Mouse (Mus musculus) lung, embryonic 14.5 days (tissue): ENCODE data around the gene Srpx. TPM values are rescaled to one million over a fixed set of nuclear protein-coding genes. Genes with fewer than 3 reads are reported as not detected.
A peak's percentile ranks its signal among the peaks of the same experiment; 100 is the strongest.

Experiments used
- ATAC-seq: fragments of 200-750 bp; cut with Nextera tagmentation; 2 replicates; pipeline ENCODE4 v1.8.0; 2017; ENCODE audit warnings: mild to moderate bottlenecking, moderate TSS enrichment, moderate library complexity; ENCODE audit not compliant: insufficient read depth
- DNase-seq: peaks from one replicate; pipeline ENCODE4 v3.0.0-alpha.2; 2015
- H3K27ac ChIP-seq: fragments of 300-500 bp; sonication (generic); 2 replicates; pipeline ENCODE4 v1.5.1; 2014; ENCODE audit warnings: low read depth, mild to moderate bottlenecking, moderate library complexity
- H3K27me3 ChIP-seq: fragments of 300-500 bp; sonication (generic); 2 replicates; pipeline ENCODE4 v1.6.1; 2014; ENCODE audit warnings: low read length, control low read depth; ENCODE audit not compliant: insufficient read depth
- H3K36me3 ChIP-seq: fragments of 300-500 bp; sonication (generic); 2 replicates; pipeline ENCODE4 v1.6.1; 2014; ENCODE audit warnings: control low read depth; ENCODE audit not compliant: insufficient read depth
- H3K4me1 ChIP-seq: fragments of 300-500 bp; sonication (generic); 2 replicates; pipeline ENCODE4 v1.6.1; 2014; ENCODE audit warnings: antibody characterized with exemption, control low read depth; ENCODE audit not compliant: insufficient read depth
- H3K4me2 ChIP-seq: fragments of 300-500 bp; sonication (generic); 2 replicates; pipeline ENCODE4 v1.6.1; 2014; ENCODE audit warnings: mild to moderate bottlenecking
- H3K4me3 ChIP-seq: fragments of 300-500 bp; sonication (generic); 2 replicates; pipeline ENCODE4 v1.5.1; 2014; ENCODE audit warnings: low read depth, low read length
- H3K9ac ChIP-seq: fragments of 300-500 bp; sonication (generic); 2 replicates; pipeline ENCODE4 v1.6.1; 2014
- H3K9me3 ChIP-seq: fragments of 300-500 bp; sonication (generic); 2 replicates; pipeline ENCODE4 v1.6.1; 2016; ENCODE audit warnings: low read depth, low read length, control low read depth
- CTCF ChIP-seq: IDR thresholded peaks from 2 replicates; pipeline ENCODE4 v1.5.1; 2016; ENCODE audit warnings: antibody characterized with exemption, low read depth
- WGBS: fragments of 180-500 bp; shearing (Covaris S2); extraction: QIAGEN DNeasy Blood & Tissue Kit; methylation state at CpG from one replicate; pipeline ENCODE4 v1.1.7; 2014; 5-methylcytosine and 5-hydroxymethylcytosine counted together
- polyA plus RNA-seq: library from polyadenylated mRNA; unstranded; fragments of >200 nt; fragmentation: Nextera tagmentation; extraction: Ambion mirVana; gene quantifications from 2 replicates; pipeline ENCODE4 v1.2.1, GENCODE M21; 2014

Srpx gene
- 17.4 and 19.3 TPM in 2 replicates for polyA plus RNA-seq

- TF ChIP-seq CTCF = no peak
- ATAC-seq (peak; percentile 81), DNase-seq (peak; percentile 57)
- 10% methylated on average over 19 of the region's 19 CpGs for WGBS
- Histone ChIP-seq H3K36me3 (no peaks in the 10 kb centered on the region), H3K4me1 (no peaks in the 10 kb centered on the region), H3K27ac (no peak within 1 kb of the TSS; the same call in 1 of the 2 replicates), H3K9ac (peak within 1 kb of the TSS; percentile 48), H3K4me3 (peak within 1 kb of the TSS; percentile 35), H3K27me3 (no peaks in the 10 kb centered on the region), H3K9me3 (no peaks in the 10 kb centered on the region), H3K4me2 (peak within 1 kb of the TSS; percentile 61)
These were observed at the start of gene Srpx for GRCm38 (mm10) chrX:10117065-10117719. Srpx (minus strand) TSS chrX:10117709.

- no peak overlapping the region for H3K4me2 ChIP-seq
- no peak overlapping the region for H3K4me3 ChIP-seq
- no peak for DNase-seq
- no peak for ATAC-seq
- TF ChIP-seq CTCF = no peak
- no peaks in the 10 kb centered on the region for H3K9me3 ChIP-seq
- H3K27me3 ChIP-seq = no peaks in the 10 kb centered on the region
- H3K9ac ChIP-seq = no peak overlapping the region
- H3K4me1 ChIP-seq = no peaks in the 10 kb centered on the region
- WGBS = 67% methylated on average over 3 of the region's 3 CpGs
- H3K36me3 ChIP-seq = no peaks in the 10 kb centered on the region
- no peak overlapping the region for H3K27ac ChIP-seq
These were observed 34.9 kb upstream of the Srpx start for GRCm38 (mm10) chrX:10152390-10152789.

GRCm38 (mm10) chrX:10115780-10116179 is 1.7 kb downstream of the Srpx start:
- TF ChIP-seq CTCF = no peak

GRCm38 (mm10) chrX:10110736-10111135 is 6.8 kb downstream of the Srpx start:
- DNase-seq = no peak
- Histone ChIP-seq H3K4me2 (no peak overlapping the region), H3K36me3 (no peaks in the 10 kb centered on the region), H3K4me1 (no peaks in the 10 kb centered on the region), H3K27ac (no peak overlapping the region), H3K9me3 (no peaks in the 10 kb centered on the region), H3K4me3 (no peak overlapping the region), H3K9ac (no peak overlapping the region), H3K27me3 (no peaks in the 10 kb centered on the region)
- no peak for ATAC-seq
- 61% methylated on average over 1 of the region's 1 CpGs for WGBS
- no peak for TF ChIP-seq CTCF

More at GRCm38 (mm10) chrX:10115780-10116179, 1.7 kb downstream of the Srpx start:
- Histone ChIP-seq H3K4me1 (no peaks in the 10 kb centered on the region), H3K9ac (no peak overlapping the region), H3K9me3 (no peaks in the 10 kb centered on the region), H3K27me3 (no peaks in the 10 kb centered on the region), H3K4me2 (no peak overlapping the region), H3K4me3 (no peak overlapping the region), H3K36me3 (no peaks in the 10 kb centered on the region), H3K27ac (no peak overlapping the region)
- DNase-seq (no peak), ATAC-seq (no peak)
- 37% methylated on average over 3 of the region's 3 CpGs for WGBS

- 48% methylated on average over 4 of the region's 4 CpGs for WGBS
- DNase-seq = peak; percentile 32
These were observed 9.0 kb downstream of the Srpx start for GRCm38 (mm10) chrX:10108558-10108957.

GRCm38 (mm10) chrX:10105475-10105874 is 12.0 kb downstream of the Srpx start:
- Histone ChIP-seq H3K27me3 (no peaks in the 10 kb centered on the region), H3K4me2 (no peak overlapping the region), H3K36me3 (no peaks in the 10 kb centered on the region), H3K4me1 (no peaks in the 10 kb centered on the region), H3K9ac (no peak overlapping the region), H3K4me3 (no peak overlapping the region), H3K9me3 (no peaks in the 10 kb centered on the region), H3K27ac (no peak overlapping the region)
- 42% methylated on average over 5 of the region's 5 CpGs for WGBS
- no peak for TF ChIP-seq CTCF
- DNase-seq (no peak), ATAC-seq (no peak)

More at GRCm38 (mm10) chrX:10108558-10108957, 9.0 kb downstream of the Srpx start:
- Histone ChIP-seq H3K27me3 (no peaks in the 10 kb centered on the region), H3K9me3 (no peaks in the 10 kb centered on the region), H3K4me3 (no peak overlapping the region), H3K4me2 (no peak overlapping the region), H3K9ac (no peak overlapping the region), H3K36me3 (no peaks in the 10 kb centered on the region), H3K27ac (no peak overlapping the region), H3K4me1 (no peaks in the 10 kb centered on the region)
- ATAC-seq = no peak
- no peak for TF ChIP-seq CTCF

- ATAC-seq = no peak
- H3K4me3 ChIP-seq = no peak overlapping the region
- TF ChIP-seq CTCF = no peak
These were observed 14.8 kb downstream of the Srpx start for GRCm38 (mm10) chrX:10102739-10103138.

More at GRCm38 (mm10) chrX:10102739-10103138, 14.8 kb downstream of the Srpx start:
- H3K9ac ChIP-seq = no peak overlapping the region
- no peak overlapping the region for H3K27ac ChIP-seq
- H3K27me3 ChIP-seq = no peaks in the 10 kb centered on the region
- no peaks in the 10 kb centered on the region for H3K36me3 ChIP-seq
- H3K9me3 ChIP-seq = no peaks in the 10 kb centered on the region
- 69% methylated on average over 1 of the region's 1 CpGs for WGBS
- H3K4me2 ChIP-seq = no peak overlapping the region
- H3K4me1 ChIP-seq = no peaks in the 10 kb centered on the region
- DNase-seq = peak; percentile 33
